Mouse (Mus musculus): ENCODE results near the gene Shoc2. TPM values are rescaled to one million over a fixed set of nuclear protein-coding genes. Genes with fewer than 3 reads are reported as not detected.
A peak's percentile ranks its signal among the peaks of the same experiment; 100 is the strongest.

Shoc2 gene
- polyA plus RNA-seq, 1 experiment from 2014 or later = 43.1 TPM

DNA sequence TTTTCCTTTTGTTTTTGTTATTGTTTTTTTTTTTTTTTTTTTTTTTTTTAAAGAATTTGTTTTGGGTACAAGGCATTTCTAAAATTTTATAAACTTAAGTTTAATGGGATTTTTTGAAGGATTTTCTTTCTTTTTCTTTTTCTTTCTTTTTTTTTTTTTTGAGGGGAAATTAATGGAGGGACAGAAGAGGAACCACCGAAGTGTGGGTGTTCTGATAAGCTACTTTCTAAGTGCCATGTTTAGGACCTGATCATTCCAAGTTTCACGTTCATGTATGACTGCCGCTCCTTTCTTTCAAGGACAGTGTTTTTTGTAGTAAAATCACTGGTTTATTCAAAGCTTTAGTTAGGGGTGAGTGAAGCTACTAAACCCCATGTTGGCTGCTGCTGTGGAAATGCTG, 14.9 kb upstream of the Shoc2 start:
- no peak overlapping the region for H3K4me2 ChIP-seq (replicated peaks; ENCODE audit: low read depth, low read length)
- peaks cover 6% of the 10 kb centered on the region; the same call in 1 of the 2 replicates for H3K9me3 ChIP-seq (ENCODE audit: low read length)
- no peak overlapping the region for H3K4me3 ChIP-seq (ENCODE audit: low read length)
- H3K36me3 ChIP-seq (ENCODE audit: insufficient read depth, low read length) = peaks cover 33% of the 10 kb centered on the region
- no peak for ATAC-seq (ENCODE audit: low FRiP score, low TSS enrichment)
- no peaks in the 10 kb centered on the region for H3K27me3 ChIP-seq (ENCODE audit: insufficient read depth, low read length)
- H3K4me1 ChIP-seq (ENCODE audit: insufficient read depth, low read length) = no peaks in the 10 kb centered on the region
- no peak overlapping the region for H3K9ac ChIP-seq (replicated peaks; ENCODE audit: low read length)
- 91% methylated on average over 3 of the region's 3 CpGs for WGBS
- H3K27ac ChIP-seq (ENCODE audit: low read length) = no peak overlapping the region

DNA sequence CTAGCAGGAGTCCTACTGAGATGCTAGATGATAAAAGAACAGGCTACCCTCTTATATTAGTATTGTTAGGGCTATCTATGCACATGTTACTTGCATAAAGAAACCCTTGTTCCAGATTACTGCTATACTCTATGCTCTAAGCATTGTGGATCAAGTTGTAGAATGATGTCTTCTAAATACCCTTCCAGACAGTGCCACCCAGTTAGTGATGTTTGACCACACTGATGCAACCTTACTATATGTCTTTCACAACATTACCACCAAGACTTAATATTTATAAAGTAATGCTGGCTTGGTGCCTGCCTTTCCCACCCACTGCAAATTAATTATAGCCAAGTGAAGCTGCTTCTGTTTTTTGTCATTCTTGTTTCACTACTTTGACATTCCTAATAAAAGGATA, 11.1 kb upstream of the Shoc2 start:
- Histone ChIP-seq H3K27me3 (ENCODE audit: insufficient read depth, low read length) (no peaks in the 10 kb centered on the region), H3K4me2 (replicated peaks; ENCODE audit: low read depth, low read length) (no peak overlapping the region), H3K27ac (ENCODE audit: low read length) (no peak overlapping the region), H3K9me3 (ENCODE audit: low read length) (no peaks in the 10 kb centered on the region), H3K4me1 (ENCODE audit: insufficient read depth, low read length) (no peaks in the 10 kb centered on the region), H3K4me3 (ENCODE audit: low read length) (no peak overlapping the region), H3K9ac (replicated peaks; ENCODE audit: low read length) (no peak overlapping the region), H3K36me3 (ENCODE audit: insufficient read depth, low read length) (peaks cover 22% of the 10 kb centered on the region)
- no peak for ATAC-seq (ENCODE audit: low FRiP score, low TSS enrichment)

DNA sequence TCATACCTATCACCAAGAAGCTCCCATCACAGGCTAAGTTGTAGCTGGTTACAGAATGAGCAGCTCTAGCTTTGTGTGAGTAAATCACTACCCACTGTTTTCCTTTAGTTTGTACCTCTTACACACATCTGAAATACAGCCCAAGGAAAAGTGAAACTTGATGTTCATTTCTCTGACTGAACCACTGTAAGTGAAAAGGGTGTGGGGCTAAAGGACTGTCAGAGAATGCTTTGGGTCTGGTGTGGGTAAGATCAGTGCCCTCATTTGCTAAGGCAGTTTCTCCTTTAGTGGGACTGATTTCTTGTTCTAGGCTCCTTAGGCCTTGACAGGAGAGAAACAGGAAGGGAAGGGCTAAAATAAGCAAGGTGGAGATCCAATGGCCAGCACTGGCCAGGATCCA, 10.1 kb upstream of the Shoc2 start:
- Histone ChIP-seq H3K27me3 (ENCODE audit: insufficient read depth, low read length) (no peaks in the 10 kb centered on the region), H3K4me1 (ENCODE audit: insufficient read depth, low read length) (no peaks in the 10 kb centered on the region), H3K27ac (ENCODE audit: low read length) (no peak overlapping the region), H3K36me3 (ENCODE audit: insufficient read depth, low read length) (peaks cover 25% of the 10 kb centered on the region), H3K4me3 (ENCODE audit: low read length) (no peak overlapping the region), H3K4me2 (replicated peaks; ENCODE audit: low read depth, low read length) (no peak overlapping the region), H3K9me3 (ENCODE audit: low read length) (no peaks in the 10 kb centered on the region), H3K9ac (replicated peaks; ENCODE audit: low read length) (no peak overlapping the region)
- ATAC-seq (ENCODE audit: low FRiP score, low TSS enrichment) = no peak

GRCm38 (mm10) chr19:53939467-53939866, 4.6 kb upstream of the Shoc2 start:
- Histone ChIP-seq H3K4me2 (replicated peaks; ENCODE audit: low read depth, low read length) (no peak overlapping the region), H3K27ac (ENCODE audit: low read length) (no peak overlapping the region), H3K4me1 (ENCODE audit: insufficient read depth, low read length) (peaks cover 5% of the 10 kb centered on the region), H3K27me3 (ENCODE audit: insufficient read depth, low read length) (no peaks in the 10 kb centered on the region), H3K4me3 (ENCODE audit: low read length) (no peak overlapping the region), H3K36me3 (ENCODE audit: insufficient read depth, low read length) (peaks cover 9% of the 10 kb centered on the region; the same call in 1 of the 2 replicates), H3K9me3 (ENCODE audit: low read length) (no peaks in the 10 kb centered on the region), H3K9ac (replicated peaks; ENCODE audit: low read length) (no peak overlapping the region)
- ATAC-seq (ENCODE audit: low FRiP score, low TSS enrichment) = no peak
- 80% methylated on average over 4 of the region's 4 CpGs for WGBS

DNA sequence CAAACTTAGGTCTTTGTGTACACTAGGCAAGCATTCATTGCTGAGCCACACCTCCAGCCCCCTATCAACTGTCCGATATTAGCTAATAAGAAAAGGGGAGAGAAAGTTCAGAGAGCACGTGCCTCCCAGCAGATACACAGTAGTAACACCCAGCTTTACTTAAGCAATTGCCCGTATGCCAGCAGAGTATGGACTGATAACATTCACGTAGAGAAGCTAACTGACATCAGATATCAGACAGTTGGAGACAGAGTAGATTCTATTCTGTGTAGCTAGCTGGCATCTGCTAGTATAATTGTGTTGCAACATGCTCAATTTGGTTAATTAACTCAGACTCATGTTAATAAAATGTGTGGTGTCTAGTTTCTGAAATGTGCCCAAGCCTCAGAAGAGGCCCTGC, 3.0 kb upstream of the Shoc2 start:
- no peak for ATAC-seq (ENCODE audit: low FRiP score, low TSS enrichment)
- H3K27ac ChIP-seq (ENCODE audit: low read length) = no peak overlapping the region
- H3K4me3 ChIP-seq (ENCODE audit: low read length) = no peak overlapping the region
- H3K4me2 ChIP-seq (replicated peaks; ENCODE audit: low read depth, low read length) = no peak overlapping the region
- peaks cover 8% of the 10 kb centered on the region for H3K4me1 ChIP-seq (ENCODE audit: insufficient read depth, low read length)
- no peaks in the 10 kb centered on the region for H3K27me3 ChIP-seq (ENCODE audit: insufficient read depth, low read length)
- H3K9ac ChIP-seq (replicated peaks; ENCODE audit: low read length) = no peak overlapping the region
- 89% methylated on average over 4 of the region's 4 CpGs for WGBS
- peaks cover 9% of the 10 kb centered on the region; the same call in 1 of the 2 replicates for H3K36me3 ChIP-seq (ENCODE audit: insufficient read depth, low read length)
- no peaks in the 10 kb centered on the region for H3K9me3 ChIP-seq (ENCODE audit: low read length)

DNA sequence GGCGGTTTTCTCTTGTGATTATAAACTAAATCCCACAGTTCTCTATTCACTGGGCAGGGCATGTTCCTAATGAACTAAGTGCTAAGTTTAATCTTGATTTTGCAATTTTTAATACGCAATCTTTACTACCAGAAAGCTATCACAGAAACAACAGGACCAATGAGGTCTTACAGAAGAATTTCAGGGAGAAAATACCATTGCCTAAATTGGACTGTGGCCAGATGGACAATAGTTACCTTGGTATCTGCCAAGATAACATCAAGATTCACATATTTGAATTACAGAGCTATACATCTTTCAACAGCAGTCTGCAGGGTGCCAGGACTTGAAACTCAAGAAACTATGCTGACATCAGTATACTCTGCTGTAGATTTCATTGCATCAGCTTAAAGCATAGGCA, 1.8 kb upstream of the Shoc2 start:
- Histone ChIP-seq H3K36me3 (ENCODE audit: insufficient read depth, low read length) (peaks cover 9% of the 10 kb centered on the region; the same call in 1 of the 2 replicates), H3K4me3 (ENCODE audit: low read length) (no peak overlapping the region), H3K9me3 (ENCODE audit: low read length) (no peaks in the 10 kb centered on the region), H3K27ac (ENCODE audit: low read length) (no peak overlapping the region), H3K9ac (replicated peaks; ENCODE audit: low read length) (no peak overlapping the region), H3K4me2 (replicated peaks; ENCODE audit: low read depth, low read length) (no peak overlapping the region), H3K27me3 (ENCODE audit: insufficient read depth, low read length) (no peaks in the 10 kb centered on the region), H3K4me1 (ENCODE audit: insufficient read depth, low read length) (peaks cover 15% of the 10 kb centered on the region)
- 93% methylated on average over 2 of the region's 2 CpGs for WGBS
- no peak for ATAC-seq (ENCODE audit: low FRiP score, low TSS enrichment)

DNA sequence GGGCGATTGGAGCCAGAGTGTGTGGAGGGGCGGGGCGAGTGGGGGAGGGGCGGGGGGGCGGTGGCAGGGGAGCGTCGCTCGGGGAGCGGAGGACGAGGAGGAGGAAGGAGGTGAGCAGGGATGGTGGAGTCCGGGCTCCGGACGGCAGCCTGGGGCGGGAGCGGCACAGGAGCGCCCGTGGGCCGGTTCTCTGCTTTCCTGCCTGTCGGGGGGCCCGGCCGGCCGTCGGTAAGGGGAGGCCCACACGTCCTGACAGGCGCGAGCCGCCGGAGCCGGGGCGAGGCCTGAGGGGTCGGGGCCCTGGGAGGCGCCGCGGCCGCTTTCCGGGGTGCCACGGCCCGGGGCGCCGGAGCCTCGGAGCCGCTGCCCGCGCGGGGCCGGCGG, 672 bp downstream of the Shoc2 start:
- peaks cover 20% of the 10 kb centered on the region for H3K4me1 ChIP-seq (ENCODE audit: insufficient read depth, low read length)
- no peaks in the 10 kb centered on the region for H3K27me3 ChIP-seq (ENCODE audit: insufficient read depth, low read length)
- peak overlapping the region; percentile 76 for H3K4me2 ChIP-seq (replicated peaks; ENCODE audit: low read depth, low read length)
- H3K9me3 ChIP-seq (ENCODE audit: low read length) = no peaks in the 10 kb centered on the region
- H3K27ac ChIP-seq (ENCODE audit: low read length) = peak overlapping the region; percentile 97
- 0% methylated on average over 18 of the region's 47 CpGs for WGBS
- H3K36me3 ChIP-seq (ENCODE audit: insufficient read depth, low read length) = no peaks in the 10 kb centered on the region
- no peak for ATAC-seq (ENCODE audit: low FRiP score, low TSS enrichment)
- peak overlapping the region; percentile 74 for H3K4me3 ChIP-seq (ENCODE audit: low read length)
- peak overlapping the region; percentile 94 for H3K9ac ChIP-seq (replicated peaks; ENCODE audit: low read length)

- Histone ChIP-seq H3K36me3 (ENCODE audit: insufficient read depth, low read length) (no peaks in the 10 kb centered on the region), H3K4me3 (ENCODE audit: low read length) (peak overlapping the region; percentile 74), H3K4me1 (ENCODE audit: insufficient read depth, low read length) (peaks cover 20% of the 10 kb centered on the region), H3K27ac (ENCODE audit: low read length) (peak overlapping the region; percentile 97), H3K9ac (replicated peaks; ENCODE audit: low read length) (peak overlapping the region; percentile 94), H3K9me3 (ENCODE audit: low read length) (no peaks in the 10 kb centered on the region), H3K27me3 (ENCODE audit: insufficient read depth, low read length) (no peaks in the 10 kb centered on the region), H3K4me2 (replicated peaks; ENCODE audit: low read depth, low read length) (peak overlapping the region; percentile 76)
- ATAC-seq (ENCODE audit: low FRiP score, low TSS enrichment) = peak; percentile 13
- under 1% methylated on average over 42 of the region's 69 CpGs for WGBS
Measured at GRCm38 (mm10) chr19:53945171-53946042, 1.3 kb downstream of the Shoc2 start.

GRCm38 (mm10) chr19:53957513-53957912, 13.4 kb downstream of the Shoc2 start:
- Histone ChIP-seq H3K36me3 (ENCODE audit: insufficient read depth, low read length) (no peaks in the 10 kb centered on the region), H3K27me3 (ENCODE audit: insufficient read depth, low read length) (no peaks in the 10 kb centered on the region), H3K4me2 (replicated peaks; ENCODE audit: low read depth, low read length) (no peak overlapping the region), H3K4me3 (ENCODE audit: low read length) (no peak overlapping the region), H3K27ac (ENCODE audit: low read length) (no peak overlapping the region), H3K4me1 (ENCODE audit: insufficient read depth, low read length) (no peaks in the 10 kb centered on the region), H3K9ac (replicated peaks; ENCODE audit: low read length) (no peak overlapping the region), H3K9me3 (ENCODE audit: low read length) (no peaks in the 10 kb centered on the region)
- no peak for ATAC-seq (ENCODE audit: low FRiP score, low TSS enrichment)
- WGBS = 89% methylated on average over 2 of the region's 2 CpGs

GRCm38 (mm10) chr19:53962511-53962910, 18.4 kb downstream of the Shoc2 start:
- WGBS = 84% methylated on average over 4 of the region's 4 CpGs
- no peak for ATAC-seq (ENCODE audit: low FRiP score, low TSS enrichment)

More at GRCm38 (mm10) chr19:53962511-53962910, 18.4 kb downstream of the Shoc2 start:
- H3K4me3 ChIP-seq (ENCODE audit: low read length) = no peak overlapping the region
- no peak overlapping the region for H3K9ac ChIP-seq (replicated peaks; ENCODE audit: low read length)
- no peaks in the 10 kb centered on the region for H3K9me3 ChIP-seq (ENCODE audit: low read length)
- H3K27ac ChIP-seq (ENCODE audit: low read length) = no peak overlapping the region
- no peaks in the 10 kb centered on the region for H3K27me3 ChIP-seq (ENCODE audit: insufficient read depth, low read length)
- no peaks in the 10 kb centered on the region for H3K36me3 ChIP-seq (ENCODE audit: insufficient read depth, low read length)
- H3K4me2 ChIP-seq (replicated peaks; ENCODE audit: low read depth, low read length) = no peak overlapping the region
- no peaks in the 10 kb centered on the region for H3K4me1 ChIP-seq (ENCODE audit: insufficient read depth, low read length)
